Mouse (Mus musculus) MEL (cell line): ENCODE measurements at regions not wholly inside any gene's neighbourhood (a gene's known extent, or its start where the extent isn't known, plus 50 kb on each side); places are given as distances from the start of the nearest gene placed in this dataset.

ENCODE experiments used
- DNase-seq: peaks from one replicate; pipeline ENCODE4 v3.0.0; 2011; ENCODE audit warnings: low read depth, low spot score
- H3K27ac ChIP-seq: 2 replicates; pipeline ENCODE4 v1.5.1; 2012; ENCODE audit warnings: low read depth, mild to moderate bottlenecking, control low read depth, low read length, moderate library complexity; ENCODE audit not compliant: control insufficient read depth
- H3K27me3 ChIP-seq, 2 experiments: fragments of 150-350 bp in 1 of 2; sonication (generic) in 1 of 2; 2 replicates each; pipeline ENCODE4 v1.6.1; 2012; ENCODE audit warnings: low read length in 2 of 2, mild to moderate bottlenecking in 2 of 2, improper control_type of control experiment in 1 of 2, moderate library complexity in 1 of 2; ENCODE audit not compliant: insufficient read depth in 2 of 2, control insufficient read depth in 1 of 2
- H3K36me3 ChIP-seq, 2 experiments: 2 replicates each; pipeline ENCODE4 v1.6.1; 2012 to 2014; ENCODE audit warnings: low read length in 2 of 2, improper control_type of control experiment in 1 of 2, inconsistent platforms in 1 of 2, mild to moderate bottlenecking in 1 of 2; ENCODE audit not compliant: insufficient read depth in 2 of 2, control insufficient read depth in 1 of 2
- H3K4me1 ChIP-seq, 2 experiments: fragments of 150-350 bp in 1 of 2; sonication (generic) in 1 of 2; 2 replicates each; pipeline ENCODE4 v1.6.1; 2012; ENCODE audit warnings: low read length in 2 of 2, improper control_type of control experiment in 1 of 2, mild to moderate bottlenecking in 1 of 2; ENCODE audit not compliant: insufficient read depth in 2 of 2, control insufficient read depth in 1 of 2
- H3K4me3 ChIP-seq, 2 experiments: fragments of 150-350 bp in 1 of 2; sonication (generic) in 1 of 2; 2 replicates each; pipeline ENCODE4 v1.5.1; 2012; ENCODE audit warnings: low read depth in 2 of 2, low read length in 2 of 2, mild to moderate bottlenecking in 2 of 2, moderate library complexity in 2 of 2, control low read depth in 1 of 2, improper control_type of control experiment in 1 of 2; ENCODE audit not compliant: control insufficient read depth in 1 of 2, insufficient read depth in 1 of 2
- H3K79me2 ChIP-seq: 2 replicates; pipeline ENCODE4 v1.6.1; 2012; ENCODE audit warnings: mild to moderate bottlenecking, low read length, moderate library complexity; ENCODE audit not compliant: control insufficient read depth, poor library complexity, insufficient read depth
- H3K9ac ChIP-seq: 2 replicates; pipeline ENCODE4 v1.6.1; 2012; ENCODE audit warnings: low read depth, mild to moderate bottlenecking, control low read depth, low read length, moderate library complexity; ENCODE audit not compliant: control insufficient read depth, poor library complexity, severe bottlenecking
- H3K9me3 ChIP-seq: fragments of 150-350 bp; sonication (generic); replicated peaks from 2 replicates; pipeline ENCODE4 v1.6.1; 2012; ENCODE audit warnings: mild to moderate bottlenecking, low read length, improper control_type of control experiment, moderate library complexity; ENCODE audit not compliant: insufficient read depth
- BHLHE40 ChIP-seq: IDR thresholded peaks from 2 replicates; pipeline ENCODE4 v1.6.1; 2012; ENCODE audit warnings: low read depth, mild to moderate bottlenecking, inconsistent platforms, low read length, improper control_type of control experiment, borderline replicate concordance
- CHD2 ChIP-seq: IDR thresholded peaks from 2 replicates; pipeline ENCODE4 v1.6.1; 2011; ENCODE audit warnings: low read length, improper control_type of control experiment
- E2F4 ChIP-seq: IDR thresholded peaks from 2 replicates; pipeline ENCODE4 v1.6.1; 2011; ENCODE audit warnings: low read depth, low read length, improper control_type of control experiment, borderline replicate concordance
- ELF1 ChIP-seq: IDR thresholded peaks from 2 replicates; pipeline ENCODE4 v1.6.1; 2014; ENCODE audit warnings: low read depth, mild to moderate bottlenecking, inconsistent platforms, low read length, improper control_type of control experiment, moderate library complexity
- HCFC1 ChIP-seq: IDR thresholded peaks from 2 replicates; pipeline ENCODE4 v1.6.1; 2012; ENCODE audit warnings: low read depth, mild to moderate bottlenecking, inconsistent platforms, low read length, improper control_type of control experiment, moderate library complexity
- KAT2A ChIP-seq: conservative IDR thresholded peaks from 2 replicates; pipeline ENCODE4 v1.6.1; 2012; ENCODE audit warnings: low read depth, low read length, improper control_type of control experiment, inconsistent platforms
- MXI1 ChIP-seq: IDR thresholded peaks from 2 replicates; pipeline ENCODE4 v1.6.1; 2011; ENCODE audit warnings: mild to moderate bottlenecking, low read depth, low read length, improper control_type of control experiment
- POLR2AphosphoS2 ChIP-seq: IDR thresholded peaks from 2 replicates; pipeline ENCODE4 v1.6.1; 2011; ENCODE audit warnings: low read length, improper control_type of control experiment
- RAD21 ChIP-seq: IDR thresholded peaks from 2 replicates; pipeline ENCODE4 v1.6.1; 2011; ENCODE audit warnings: mild to moderate bottlenecking, low read depth, low read length, improper control_type of control experiment
- SMC3 ChIP-seq: IDR thresholded peaks from 2 replicates; pipeline ENCODE4 v1.6.1; 2011; ENCODE audit warnings: low read depth, low read length, improper control_type of control experiment
- USF1 ChIP-seq: IDR thresholded peaks from 2 replicates; pipeline ENCODE4 v1.6.1; 2014; ENCODE audit warnings: low read depth, mild to moderate bottlenecking, inconsistent platforms, low read length, improper control_type of control experiment, moderate library complexity
- ZNF384 ChIP-seq: IDR thresholded peaks from 2 replicates; pipeline ENCODE4 v1.6.1; 2012; ENCODE audit warnings: low read depth, mild to moderate bottlenecking, inconsistent platforms, low read length, improper control_type of control experiment

DNA sequence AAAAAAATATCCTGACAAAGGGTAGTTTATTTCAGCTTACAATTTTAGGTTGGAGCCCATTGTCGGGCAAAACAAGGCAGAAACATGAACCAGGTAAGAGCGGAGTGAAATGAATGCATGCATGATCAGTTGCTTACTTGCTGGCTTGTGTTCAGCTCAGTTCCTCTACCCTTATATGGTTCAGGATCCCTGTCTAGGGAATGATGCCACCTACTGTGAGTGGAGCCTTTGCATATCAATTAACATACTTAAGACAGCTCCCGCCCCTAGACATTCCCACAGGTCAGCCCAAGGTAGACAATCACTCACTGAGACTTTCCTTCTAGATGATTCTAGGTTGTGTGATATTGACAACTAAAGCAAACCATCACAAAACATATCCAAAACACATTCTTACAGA lies 50.2 kb upstream of the Nckap5 start:
- DNase-seq = no peak
- Histone ChIP-seq H3K27me3 (no peaks in the 10 kb centered on the region), H3K9me3 (no peaks in the 10 kb centered on the region), H3K27ac (no peak overlapping the region), H3K36me3 (no peaks in the 10 kb centered on the region), H3K9ac (no peak overlapping the region), H3K4me1 (no peaks in the 10 kb centered on the region)
- TF ChIP-seq BHLHE40 (no peak), ELF1 (no peak), USF1 (no peak), HCFC1 (no peak), MXI1 (no peak), ZNF384 (no peak), CHD2 (no peak), SMC3 (no peak), POLR2AphosphoS2 (no peak), KAT2A (no peak), E2F4 (no peak), RAD21 (no peak)
- TF ChIP-seq, all 39 proteins: peak for 0
- Histone ChIP-seq H3K4me3 (no peak overlapping the region), H3K79me2 (no peaks in the 10 kb centered on the region)
